Comparison of ENCODE assay signal across 27 mouse cellular contexts in the genomic region with DNA sequence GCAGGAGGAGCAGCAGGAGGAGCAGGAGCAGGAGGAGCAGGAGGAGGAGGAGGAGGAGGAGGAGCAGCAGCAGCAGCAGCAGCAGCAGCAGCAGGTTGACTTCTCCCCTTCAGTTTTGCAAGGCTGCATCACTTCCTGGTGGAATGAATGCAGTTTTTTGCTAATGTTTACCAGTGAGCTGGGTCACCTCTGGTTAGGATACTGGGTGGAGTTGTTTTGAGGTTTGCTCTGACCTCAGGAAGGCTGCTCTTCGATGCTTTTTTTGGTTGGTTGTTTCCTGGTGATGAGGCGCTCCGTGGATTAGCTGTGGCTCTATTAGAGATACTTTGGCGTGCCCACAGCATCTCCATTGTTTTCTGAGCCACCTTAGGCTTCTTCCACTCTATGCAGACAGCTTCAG. TPM values are rescaled to one million over a fixed set of nuclear protein-coding genes. Genes with fewer than 3 reads are reported as not detected.
DNase-seq lines count a peak whose midpoint lies in the region; ATAC-seq and TF ChIP-seq lines count a peak whose summit lies in the region.
"Had no signal": no experiment of that assay in that cellular context is flagged by ENCODE, and none has a peak within 500 bp of the region (broad histone marks: within the 10 kb centered on the region; RNA-seq: fewer than 3 reads in every experiment).

No protein-coding gene starts in this region.

- H3K4me3 ChIP-seq in forebrain, embryonic 11.5 days (ENCODE audit: low read depth, low read length) = no peak overlapping the region
- H3K4me3 ChIP-seq in forebrain, embryonic 10.5 days = no peak overlapping the region
- peak overlapping the region; percentile 30 for H3K4me3 ChIP-seq in megakaryocyte, embryonic 14.5 days (replicated peaks)
- peak overlapping the region; percentile 0 for H3K4me3 ChIP-seq in myocyte
- H3K4me3 ChIP-seq: embryonic facial prominence, embryonic 10.5 days; embryonic facial prominence, embryonic 13.5 days; erythroblast, embryonic 14.5 days; heart, adult 2 months; hindbrain, embryonic 12.5 days; hindbrain, embryonic 15.5 days; intestine, embryonic 15.5 days had no signal

- H3K4me2 ChIP-seq in forebrain, embryonic 11.5 days (ENCODE audit: low read depth, low read length, severe bottlenecking) = no peak overlapping the region
- H3K4me2 ChIP-seq in myocyte (ENCODE audit: low read depth) = peak overlapping the region; percentile 72
- H3K4me2 ChIP-seq: embryonic facial prominence, embryonic 13.5 days; heart, embryonic 11.5 days; hindbrain, embryonic 12.5 days; hindbrain, embryonic 15.5 days; intestine, embryonic 15.5 days had no signal

- no peak for ATAC-seq in forebrain, embryonic 11.5 days (replicated peaks; ENCODE audit: low FRiP score)
- ATAC-seq in megakaryocyte, adult 5-6 weeks (ENCODE audit: poor library complexity, severe bottlenecking) = no peak
- ATAC-seq: forebrain, embryonic 14.5 days; forebrain, postnatal 0 days; intestine, embryonic 15.5 days; Patski had no signal

- no peak for TF ChIP-seq POLR2A in myocyte (IDR thresholded peaks at IDR 0.05; ENCODE audit: insufficient read length, low read depth)

- H3K36me3 ChIP-seq in forebrain, embryonic 11.5 days (ENCODE audit: control insufficient read depth, insufficient read depth, low read length) = no peaks in the 10 kb centered on the region
- H3K36me3 ChIP-seq in forebrain, embryonic 10.5 days (replicated peaks) = no peaks in the 10 kb centered on the region
- H3K36me3 ChIP-seq in megakaryocyte, embryonic 14.5 days (replicated peaks; ENCODE audit: low read length) = no peaks in the 10 kb centered on the region
- no peaks in the 10 kb centered on the region for H3K36me3 ChIP-seq in myocyte (ENCODE audit: control insufficient read depth, insufficient read depth)
- H3K36me3 ChIP-seq: embryonic facial prominence, embryonic 10.5 days; embryonic facial prominence, embryonic 13.5 days; G1E; hindbrain, embryonic 12.5 days; hindbrain, embryonic 15.5 days; intestine, embryonic 15.5 days had no signal

- no peak overlapping the region for H3K9ac ChIP-seq in forebrain, embryonic 11.5 days (ENCODE audit: low read length)
- H3K9ac ChIP-seq: embryonic facial prominence, embryonic 13.5 days; forebrain, postnatal 0 days; hindbrain, embryonic 12.5 days; hindbrain, embryonic 15.5 days; intestine, embryonic 15.5 days had no signal

- no peaks in the 10 kb centered on the region for H3K9me3 ChIP-seq in forebrain, embryonic 11.5 days (ENCODE audit: control insufficient read depth, low read length)
- no peaks in the 10 kb centered on the region for H3K9me3 ChIP-seq in forebrain, embryonic 10.5 days
- H3K9me3 ChIP-seq in megakaryocyte, embryonic 14.5 days = no peaks in the 10 kb centered on the region
- H3K9me3 ChIP-seq: embryonic facial prominence, embryonic 10.5 days; embryonic facial prominence, embryonic 13.5 days; G1E; hindbrain, embryonic 12.5 days; hindbrain, embryonic 15.5 days; intestine, embryonic 15.5 days had no signal

- no peaks in the 10 kb centered on the region for H3K27me3 ChIP-seq in forebrain, embryonic 11.5 days (ENCODE audit: control insufficient read depth, insufficient read depth, low read length)
- H3K27me3 ChIP-seq in forebrain, embryonic 10.5 days (ENCODE audit: poor library complexity, severe bottlenecking) = no peaks in the 10 kb centered on the region; the same call in 1 of the 2 replicates
- H3K27me3 ChIP-seq in megakaryocyte, embryonic 14.5 days (replicated peaks) = peaks cover 26% of the 10 kb centered on the region
- no peaks in the 10 kb centered on the region for H3K27me3 ChIP-seq in myocyte (ENCODE audit: control insufficient read depth, insufficient read depth, insufficient read length)
- H3K27me3 ChIP-seq: embryonic facial prominence, embryonic 13.5 days; hindbrain, embryonic 12.5 days; hindbrain, embryonic 15.5 days; intestine, embryonic 15.5 days; Patski had no signal

- no peak overlapping the region for H3ac ChIP-seq in myocyte (ENCODE audit: control insufficient read depth, insufficient read length)

- H3K27ac ChIP-seq in forebrain, embryonic 11.5 days (ENCODE audit: low read depth, low read length) = no peak overlapping the region
- no peak overlapping the region for H3K27ac ChIP-seq in forebrain, embryonic 10.5 days
- H3K27ac ChIP-seq: embryonic facial prominence, embryonic 10.5 days; embryonic facial prominence, embryonic 13.5 days; heart, adult 2 months; hindbrain, embryonic 12.5 days; hindbrain, embryonic 15.5 days; intestine, embryonic 15.5 days had no signal

- H3K79me2 ChIP-seq in myocyte (ENCODE audit: control insufficient read depth, insufficient read depth) = no peaks in the 10 kb centered on the region

- DNase-seq in forebrain, embryonic 11.5 days (ENCODE audit: low spot score) = peak; percentile 25
- DNase-seq in forebrain, embryonic 10.5 days (ENCODE audit: extremely low spot score, low spot score) = no peak
- no peak for DNase-seq in adrenal gland, adult 2 months
- DNase-seq: adrenal gland, postnatal 14 days; cerebellum, adult 11 months; cerebellum, adult 2 months; cerebellum, adult 9-11 months; cerebellum, postnatal 36 days; embryo, embryonic 11 days; forebrain, postnatal 0 days; gastrocnemius, postnatal 25 days; heart, adult 2 months had no signal

- no peaks in the 10 kb centered on the region for H3K4me1 ChIP-seq in forebrain, embryonic 11.5 days (replicated peaks; ENCODE audit: control insufficient read depth, insufficient read depth, low read length)
- no peaks in the 10 kb centered on the region for H3K4me1 ChIP-seq in forebrain, embryonic 10.5 days
- peaks cover 14% of the 10 kb centered on the region; the same call in 1 of the 2 replicates for H3K4me1 ChIP-seq in megakaryocyte, embryonic 14.5 days
- H3K4me1 ChIP-seq: embryonic facial prominence, embryonic 10.5 days; embryonic facial prominence, embryonic 13.5 days; hindbrain, embryonic 12.5 days; hindbrain, embryonic 15.5 days; intestine, embryonic 15.5 days had no signal

- 85% methylated on average over 4 of the region's 4 CpGs for WGBS in forebrain, embryonic 11.5 days
- WGBS in forebrain, embryonic 10.5 days = 81% methylated on average over 4 of the region's 4 CpGs

TF ChIP-seq in myocyte, 11 proteins besides CTCF, POLR2A, EP300 and RAD21:
- TF ChIP-seq POLR2AphosphoS2 (IDR thresholded peaks at IDR 0.05; ENCODE audit: insufficient read length, low read depth) = no peak
- no peak for TF ChIP-seq MYOD1 (IDR thresholded peaks at IDR 0.05; ENCODE audit: control insufficient read depth in 1 of 3, insufficient read length in 2 of 3, low read depth in 2 of 3)
- TF ChIP-seq REST (IDR thresholded peaks at IDR 0.05; ENCODE audit: insufficient read depth, insufficient read length) = no peak
- TF ChIP-seq TCF12 (IDR thresholded peaks at IDR 0.05; ENCODE audit: insufficient read depth, poor library complexity, severe bottlenecking) = no peak
- no peak for TF ChIP-seq MAX (IDR thresholded peaks at IDR 0.05; ENCODE audit: low read depth)
- TF ChIP-seq USF1 (IDR thresholded peaks at IDR 0.05; ENCODE audit: low read depth) = no peak
- no peak for TF ChIP-seq E2F4 (IDR thresholded peaks at IDR 0.05; ENCODE audit: insufficient read depth)
- no peak for TF ChIP-seq CEBPB (IDR thresholded peaks at IDR 0.05; ENCODE audit: insufficient read depth, poor library complexity, severe bottlenecking)
- no peak for TF ChIP-seq SRF (IDR thresholded peaks at IDR 0.05; ENCODE audit: control insufficient read depth, insufficient read length, low read depth)
- no peak for TF ChIP-seq MYOG (IDR thresholded peaks at IDR 0.05; ENCODE audit: control insufficient read depth in 1 of 3, insufficient read depth in 1 of 3, insufficient read length in 2 of 3, low read depth in 2 of 3)
- no peak for TF ChIP-seq TCF3 (IDR thresholded peaks at IDR 0.05; ENCODE audit: insufficient read length, low read depth)

RNA-seq across cellular contexts. Expression of gene Slc22a4, which starts 10.3 kb away (rescaled TPM):
- polyA plus RNA-seq in forebrain, embryonic 11.5 days (2014; fragmentation: Nextera tagmentation; extraction: Ambion mirVana) = 1.8 and 2.7 TPM in 2 replicates
- polyA plus RNA-seq in forebrain, embryonic 10.5 days (2016; fragmentation: Nextera tagmentation; extraction: Ambion mirVana) = 0.76 and 1.3 TPM in 2 replicates
- polyA plus RNA-seq in megakaryocyte, embryonic 14.5 days (2012; ENCODE audit: insufficient read depth, low replicate concordance) = 0.04 and 5.0 TPM in 2 replicates
- total RNA-seq in megakaryocyte, adult 5-6 weeks (2015) = 6.8 and 11.0 TPM in 2 replicates
- total RNA-seq in megakaryocyte, adult 5-6 weeks (2017) = 8.0 and 8.5 TPM in 2 replicates
- 2.0 TPM for polyA plus RNA-seq in myocyte (2012; fragmentation: generic; extraction: Trizol)
- total RNA-seq in adrenal gland, adult 2 months (2021) = 10 to 100 TPM in 1 of 2 experiments, 1 to 10 TPM in 1; 7.1 to 10.8 TPM
- polyA plus RNA-seq in adrenal gland, adult 2 months (2012; rRNA removed) = 7.1 and 10.3 TPM in 2 replicates
- total RNA-seq: CH12.LX, G1E had no signal
- polyA plus RNA-seq: G1E had no signal

RNA-seq across cellular contexts. Expression of gene Slc22a21, which starts 37.5 kb away (rescaled TPM):
- 2.3 and 3.5 TPM in 2 replicates for polyA plus RNA-seq in forebrain, embryonic 11.5 days (2014; fragmentation: Nextera tagmentation; extraction: Ambion mirVana)
- polyA plus RNA-seq in forebrain, embryonic 10.5 days (2016; fragmentation: Nextera tagmentation; extraction: Ambion mirVana) = 2.0 and 3.0 TPM in 2 replicates
- polyA plus RNA-seq in megakaryocyte, embryonic 14.5 days (2012; ENCODE audit: insufficient read depth, low replicate concordance) = 0.29 TPM in 1 of 2 replicates, not detected in the other
- 1.3 and 1.5 TPM in 2 replicates for total RNA-seq in megakaryocyte, adult 5-6 weeks (2015)
- 0.44 and 0.77 TPM in 2 replicates for total RNA-seq in megakaryocyte, adult 5-6 weeks (2017)
- polyA plus RNA-seq in myocyte (2012; fragmentation: generic; extraction: Trizol) = 1.6 TPM
- 1 to 10 TPM; 2.8 to 5.3 TPM for total RNA-seq in adrenal gland, adult 2 months (2021)
- polyA plus RNA-seq in adrenal gland, adult 2 months (2012; rRNA removed) = 3.3 and 3.9 TPM in 2 replicates
- total RNA-seq: CH12.LX, G1E had no signal
- polyA plus RNA-seq: G1E had no signal

RNA-seq across cellular contexts. Expression of gene Pdlim4, which starts 51.2 kb away (rescaled TPM):
- 45.3 and 48.6 TPM in 2 replicates for polyA plus RNA-seq in forebrain, embryonic 11.5 days (2014; fragmentation: Nextera tagmentation; extraction: Ambion mirVana)
- polyA plus RNA-seq in forebrain, embryonic 10.5 days (2016; fragmentation: Nextera tagmentation; extraction: Ambion mirVana) = 49.5 and 53.1 TPM in 2 replicates
- 14.3 TPM in 1 of 2 replicates, not detected in the other for polyA plus RNA-seq in megakaryocyte, embryonic 14.5 days (2012; ENCODE audit: insufficient read depth, low replicate concordance)
- 0.33 and 0.82 TPM in 2 replicates for total RNA-seq in megakaryocyte, adult 5-6 weeks (2015)
- 0.77 and 3.9 TPM in 2 replicates for total RNA-seq in megakaryocyte, adult 5-6 weeks (2017)
- polyA plus RNA-seq in myocyte (2012; fragmentation: generic; extraction: Trizol) = 469 TPM
- 10 to 100 TPM; 16.1 to 18.7 TPM for total RNA-seq in adrenal gland, adult 2 months (2021)
- polyA plus RNA-seq in adrenal gland, adult 2 months (2012; rRNA removed) = 86.7 and 101 TPM in 2 replicates
- total RNA-seq: CH12.LX; hematopoietic stem cell, adult 5-6 weeks had no signal
- polyA plus RNA-seq: G1E had no signal

Comparison
In these comparisons a context has a peak if more than half of its experiments do, and no peak if none do; other contexts are left out.
1. H3K4me3 ChIP-seq: peak in megakaryocyte, embryonic 14.5 days (single experiment) and myocyte (single experiment); none in forebrain, embryonic 11.5 days (single experiment) and forebrain, embryonic 10.5 days (single experiment).